Mouse (Mus musculus) heart, embryonic 15.5 days (tissue): Measurements from ENCODE around the gene Med25. TPM values are rescaled to one million over a fixed set of nuclear protein-coding genes. Genes with fewer than 3 reads are reported as not detected.

ENCODE experiments used
- ATAC-seq: fragments of 200-750 bp; cut with Nextera tagmentation; replicated peaks from 2 replicates; pipeline ENCODE4 v1.8.0; 2017; ENCODE audit warnings: low read depth, moderate TSS enrichment; ENCODE audit not compliant: insufficient number of reproducible peaks, insufficient read depth, low FRiP score
- H3K27ac ChIP-seq: fragments of 300-500 bp; sonication (generic); 2 replicates; pipeline ENCODE4 v1.5.1; 2015; ENCODE audit warnings: mild to moderate bottlenecking, inconsistent platforms
- H3K27me3 ChIP-seq: fragments of 300-500 bp; sonication (generic); 2 replicates; pipeline ENCODE4 v1.6.1; 2015; ENCODE audit warnings: inconsistent platforms
- H3K36me3 ChIP-seq: fragments of 300-500 bp; sonication (generic); 2 replicates; pipeline ENCODE4 v1.6.1; 2015; ENCODE audit warnings: mild to moderate bottlenecking, inconsistent platforms
- H3K4me1 ChIP-seq: fragments of 300-500 bp; sonication (generic); replicated peaks from 2 replicates; pipeline ENCODE4 v1.6.1; 2015; ENCODE audit warnings: inconsistent platforms
- H3K4me2 ChIP-seq: fragments of 300-500 bp; sonication (generic); 2 replicates; pipeline ENCODE4 v1.6.1; 2015; ENCODE audit warnings: inconsistent platforms, mild to moderate bottlenecking, moderate library complexity
- H3K4me3 ChIP-seq: fragments of 300-500 bp; sonication (generic); 2 replicates; pipeline ENCODE4 v1.5.1; 2015; ENCODE audit warnings: mild to moderate bottlenecking, inconsistent platforms
- H3K9ac ChIP-seq: fragments of 300-500 bp; sonication (generic); 2 replicates; pipeline ENCODE4 v1.6.1; 2015; ENCODE audit warnings: mild to moderate bottlenecking, inconsistent platforms
- H3K9me3 ChIP-seq: fragments of 300-500 bp; sonication (generic); replicated peaks from 2 replicates; pipeline ENCODE4 v1.6.1; 2016; ENCODE audit warnings: inconsistent platforms
- WGBS: fragments of 180-500 bp; shearing (Covaris S2); methylation state at CpG from one replicate; pipeline ENCODE4 v1.1.7; 2015; ENCODE audit warnings: mixed read lengths; 5-methylcytosine and 5-hydroxymethylcytosine counted together
- polyA plus RNA-seq: library from polyadenylated mRNA; unstranded; fragments of >200 nt; fragmentation: Nextera tagmentation; extraction: Ambion mirVana; gene quantifications from 2 replicates; pipeline ENCODE4 v1.2.1, GENCODE M21; 2015

Med25 gene
- 72.9 and 93.9 TPM in 2 replicates for polyA plus RNA-seq

GRCm38 (mm10) chr7:44892276-44892921 lies at the start of gene Med25:
Gene Med25 (minus strand): TSS chr7:44892712.
- WGBS = under 1% methylated on average over 56 of the region's 56 CpGs
- H3K27me3 ChIP-seq = no peaks in the 10 kb centered on the region
- H3K4me1 ChIP-seq = peaks cover 63% of the 10 kb centered on the region
- H3K4me3 ChIP-seq = peak within 1 kb of the TSS; percentile 80
- H3K9ac ChIP-seq = peak within 1 kb of the TSS; percentile 90
- H3K27ac ChIP-seq = peak within 1 kb of the TSS; percentile 88
- H3K36me3 ChIP-seq = peaks cover 7% of the 10 kb centered on the region; the same call in 1 of the 2 replicates
- H3K9me3 ChIP-seq = no peaks in the 10 kb centered on the region
- ATAC-seq = peak; percentile 65
- H3K4me2 ChIP-seq = peak within 1 kb of the TSS; percentile 84

- Histone ChIP-seq H3K4me1 (no peaks in the 10 kb centered on the region), H3K4me3 (no peak overlapping the region), H3K9me3 (no peaks in the 10 kb centered on the region; the same call in 1 of the 2 replicates), H3K9ac (no peak overlapping the region), H3K27me3 (no peaks in the 10 kb centered on the region), H3K27ac (no peak overlapping the region), H3K4me2 (no peak overlapping the region), H3K36me3 (no peaks in the 10 kb centered on the region)
- 84% methylated on average over 4 of the region's 4 CpGs for WGBS
- ATAC-seq = no peak
Measured at GRCm38 (mm10) chr7:44938680-44939079, 46.2 kb upstream of the Med25 start.

- peak within 1 kb of the TSS; percentile 92 for H3K27ac ChIP-seq
- H3K36me3 ChIP-seq = peaks cover 3% of the 10 kb centered on the region; the same call in 1 of the 2 replicates
- H3K9ac ChIP-seq = peak within 1 kb of the TSS; percentile 96
- no peaks in the 10 kb centered on the region for H3K9me3 ChIP-seq
- H3K4me2 ChIP-seq = peak within 1 kb of the TSS; percentile 74
- peak; percentile 99 for ATAC-seq
- H3K27me3 ChIP-seq = no peaks in the 10 kb centered on the region
- under 1% methylated on average over 84 of the region's 84 CpGs for WGBS
- H3K4me1 ChIP-seq = peaks cover 22% of the 10 kb centered on the region
- H3K4me3 ChIP-seq = peak within 1 kb of the TSS; percentile 99
Measured at GRCm38 (mm10) chr7:44929204-44930151, 37.0 kb upstream of the Med25 start, which contains the start of gene Ap2a1. Gene Ap2a1 (minus strand): TSS chr7:44929496.

- WGBS = 0% methylated on average over 1 of the region's 1 CpGs
- Histone ChIP-seq H3K27ac (peak overlapping the region; percentile 91; the same call in 1 of the 2 replicates), H3K27me3 (no peaks in the 10 kb centered on the region), H3K36me3 (peaks cover 8% of the 10 kb centered on the region; the same call in 1 of the 2 replicates), H3K4me2 (peak overlapping the region; percentile 74), H3K9me3 (no peaks in the 10 kb centered on the region), H3K4me1 (peaks cover 22% of the 10 kb centered on the region), H3K4me3 (peak overlapping the region; percentile 99), H3K9ac (peak overlapping the region; percentile 96)
- no peak for ATAC-seq
Measured at GRCm38 (mm10) chr7:44928570-44928969, 36.1 kb upstream of the Med25 start.

- Histone ChIP-seq H3K4me1 (peaks cover 20% of the 10 kb centered on the region), H3K27ac (no peak overlapping the region), H3K4me2 (no peak overlapping the region), H3K36me3 (peaks cover 27% of the 10 kb centered on the region), H3K9ac (no peak overlapping the region), H3K27me3 (no peaks in the 10 kb centered on the region), H3K9me3 (no peaks in the 10 kb centered on the region), H3K4me3 (no peak overlapping the region)
- WGBS = 80% methylated on average over 3 of the region's 3 CpGs
- ATAC-seq = no peak
Measured at GRCm38 (mm10) chr7:44925468-44925867, 33.0 kb upstream of the Med25 start.

GRCm38 (mm10) chr7:44922530-44922929 lies 30.0 kb upstream of the Med25 start:
- H3K4me2 ChIP-seq = no peak overlapping the region
- H3K27me3 ChIP-seq = no peaks in the 10 kb centered on the region
- H3K36me3 ChIP-seq = peaks cover 27% of the 10 kb centered on the region
- no peak overlapping the region for H3K9ac ChIP-seq
- H3K4me3 ChIP-seq = no peak overlapping the region
- peaks cover 13% of the 10 kb centered on the region for H3K4me1 ChIP-seq
- no peak overlapping the region for H3K27ac ChIP-seq
- H3K9me3 ChIP-seq = no peaks in the 10 kb centered on the region
- no peak; the same call in 1 of the 2 replicates for ATAC-seq

- H3K9me3 ChIP-seq = no peaks in the 10 kb centered on the region
- H3K27me3 ChIP-seq = no peaks in the 10 kb centered on the region
- no peak overlapping the region for H3K9ac ChIP-seq
- no peak overlapping the region for H3K4me2 ChIP-seq
- no peak overlapping the region for H3K27ac ChIP-seq
- ATAC-seq = no peak
- peaks cover 16% of the 10 kb centered on the region for H3K4me1 ChIP-seq
- peaks cover 32% of the 10 kb centered on the region for H3K36me3 ChIP-seq
- H3K4me3 ChIP-seq = no peak overlapping the region
- 93% methylated on average over 5 of the region's 5 CpGs for WGBS
Measured at GRCm38 (mm10) chr7:44919127-44919526, 26.6 kb upstream of the Med25 start.

- no peak overlapping the region for H3K4me2 ChIP-seq
- 63% methylated on average over 3 of the region's 3 CpGs for WGBS
- no peaks in the 10 kb centered on the region for H3K9me3 ChIP-seq
- H3K4me3 ChIP-seq = no peak overlapping the region
- H3K36me3 ChIP-seq = peaks cover 30% of the 10 kb centered on the region
- H3K27me3 ChIP-seq = no peaks in the 10 kb centered on the region
- no peak for ATAC-seq
- H3K4me1 ChIP-seq = peaks cover 16% of the 10 kb centered on the region
- H3K9ac ChIP-seq = no peak overlapping the region
- H3K27ac ChIP-seq = no peak overlapping the region
Measured at GRCm38 (mm10) chr7:44918219-44918618, 25.7 kb upstream of the Med25 start.

GRCm38 (mm10) chr7:44916881-44917280 lies 24.4 kb upstream of the Med25 start:
- ATAC-seq = 0 out of 2 replicates have a peak, but pooled peaks have one; percentile 7
- Histone ChIP-seq H3K36me3 (peaks cover 20% of the 10 kb centered on the region; the same call in 1 of the 2 replicates), H3K9ac (no peak overlapping the region), H3K27ac (no peak overlapping the region), H3K4me3 (no peak overlapping the region), H3K4me1 (peaks cover 16% of the 10 kb centered on the region), H3K27me3 (no peaks in the 10 kb centered on the region), H3K4me2 (no peak overlapping the region), H3K9me3 (no peaks in the 10 kb centered on the region)
- 90% methylated on average over 4 of the region's 4 CpGs for WGBS

- Histone ChIP-seq H3K4me1 (peaks cover 16% of the 10 kb centered on the region), H3K4me3 (no peak overlapping the region), H3K36me3 (peaks cover 17% of the 10 kb centered on the region; the same call in 1 of the 2 replicates), H3K27ac (no peak overlapping the region), H3K9ac (no peak overlapping the region), H3K9me3 (no peaks in the 10 kb centered on the region), H3K4me2 (no peak overlapping the region), H3K27me3 (no peaks in the 10 kb centered on the region)
- no peak for ATAC-seq
- 80% methylated on average over 6 of the region's 6 CpGs for WGBS
Measured at GRCm38 (mm10) chr7:44916191-44916590, 23.7 kb upstream of the Med25 start.

- ATAC-seq = no peak
- Histone ChIP-seq H3K36me3 (peaks cover 26% of the 10 kb centered on the region; the same call in 1 of the 2 replicates), H3K4me2 (no peak overlapping the region), H3K9me3 (no peaks in the 10 kb centered on the region), H3K27me3 (no peaks in the 10 kb centered on the region), H3K4me1 (peaks cover 16% of the 10 kb centered on the region), H3K9ac (no peak overlapping the region), H3K27ac (no peak overlapping the region), H3K4me3 (no peak overlapping the region)
- 85% methylated on average over 9 of the region's 9 CpGs for WGBS
Measured at GRCm38 (mm10) chr7:44915314-44915713, 22.8 kb upstream of the Med25 start.
